9 mouse cellular contexts compared by ENCODE assay signal in the genomic region with DNA sequence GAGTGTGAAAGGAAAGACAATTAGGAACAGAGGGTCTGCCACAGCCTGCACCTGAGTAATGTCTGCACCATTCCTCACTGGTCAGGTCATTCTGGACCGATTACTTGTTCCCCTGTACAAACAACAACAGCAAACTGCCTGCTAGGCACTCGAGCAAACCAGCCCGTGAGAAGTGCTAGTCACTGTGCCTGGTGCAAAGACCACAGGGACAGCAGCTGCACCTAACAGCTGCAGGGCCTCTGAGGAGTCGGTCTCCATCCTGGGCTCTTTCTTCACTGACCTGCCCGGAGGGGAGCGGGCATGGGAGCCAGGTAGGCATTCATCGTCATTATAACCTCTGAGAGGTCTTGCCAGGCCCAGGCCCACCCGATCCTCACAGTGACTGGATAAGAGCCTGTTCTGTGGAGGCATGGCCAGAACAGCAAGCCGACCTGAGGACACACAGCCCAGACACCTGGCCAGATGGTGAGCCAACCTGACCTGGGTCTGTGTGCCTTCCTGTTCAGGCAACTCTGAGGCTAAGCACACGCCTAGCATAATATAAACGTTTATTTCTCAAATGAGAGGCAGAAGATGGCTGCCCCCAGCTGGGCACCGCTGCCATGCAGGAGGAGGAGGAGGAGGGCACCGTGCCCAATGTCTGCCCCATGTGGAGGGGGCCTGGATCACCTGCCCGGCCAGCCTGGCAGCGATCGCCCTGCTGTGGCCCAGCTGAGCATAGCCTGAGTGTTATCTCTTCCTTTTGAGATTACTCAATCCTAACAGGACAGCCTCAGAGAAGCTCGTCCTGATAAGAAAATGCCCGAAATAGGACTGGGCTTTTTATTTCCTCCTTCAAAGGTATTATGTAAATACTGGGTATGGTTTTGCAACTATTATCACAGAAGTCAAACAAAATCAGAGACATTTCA. TPM values are rescaled to one million over a fixed set of nuclear protein-coding genes. Genes with fewer than 3 reads are reported as not detected.
DNase-seq lines count a peak whose midpoint lies in the region; ATAC-seq and TF ChIP-seq lines count a peak whose summit lies in the region.
"Had no signal": no experiment of that assay in that cellular context is flagged by ENCODE, and none has a peak within 500 bp of the region (broad histone marks: within the 10 kb centered on the region; RNA-seq: fewer than 3 reads in every experiment).

No protein-coding gene starts in this region.

- peak overlapping the region; percentile 35 for H3K4me2 ChIP-seq in heart, embryonic 12.5 days
- H3K4me2 ChIP-seq in lung, postnatal 0 days (replicated peaks; ENCODE audit: low read depth, low read length) = peak overlapping the region; percentile 41
- no peak overlapping the region for H3K4me2 ChIP-seq in forebrain, embryonic 13.5 days

- no peaks in the 10 kb centered on the region for H3K9me3 ChIP-seq in heart, embryonic 12.5 days (replicated peaks)
- H3K9me3 ChIP-seq in lung, postnatal 0 days (ENCODE audit: low read length) = no peaks in the 10 kb centered on the region
- H3K9me3 ChIP-seq in forebrain, embryonic 13.5 days (replicated peaks) = no peaks in the 10 kb centered on the region

- TF ChIP-seq CTCF in lung, postnatal 0 days (IDR thresholded peaks at IDR 0.05) = peak; percentile 24; the same call in 1 of the 2 replicates

- TF ChIP-seq EP300 in lung, postnatal 0 days (IDR thresholded peaks at IDR 0.05) = peak; percentile 40; the same call in 1 of the 2 replicates

- H3K4me1 ChIP-seq in heart, embryonic 12.5 days (replicated peaks) = peaks cover 80% of the 10 kb centered on the region
- H3K4me1 ChIP-seq in lung, postnatal 0 days (ENCODE audit: insufficient read depth, low read depth, low read length) = peaks cover 5% of the 10 kb centered on the region
- H3K4me1 ChIP-seq in forebrain, embryonic 13.5 days = peaks cover 18% of the 10 kb centered on the region

- H3K27me3 ChIP-seq in heart, embryonic 12.5 days (replicated peaks) = no peaks in the 10 kb centered on the region
- no peaks in the 10 kb centered on the region for H3K27me3 ChIP-seq in lung, postnatal 0 days (replicated peaks; ENCODE audit: insufficient read depth, low read length)
- no peaks in the 10 kb centered on the region for H3K27me3 ChIP-seq in forebrain, embryonic 13.5 days

- no peak overlapping the region for H3K4me3 ChIP-seq in heart, embryonic 12.5 days
- H3K4me3 ChIP-seq in lung, postnatal 0 days (ENCODE audit: low read depth, low read length) = no peak overlapping the region
- no peak overlapping the region for H3K4me3 ChIP-seq in forebrain, embryonic 13.5 days

- WGBS in heart, embryonic 12.5 days = 46% methylated on average over 18 of the region's 18 CpGs
- whole genome bisulfite sequencing in lung, postnatal 0 days = 32% methylated on average over 18 of the region's 18 CpGs
- WGBS in forebrain, embryonic 13.5 days = 87% methylated on average over 18 of the region's 18 CpGs

- H3K9ac ChIP-seq in heart, embryonic 12.5 days = peak overlapping the region; percentile 29; the same call in 1 of the 2 replicates
- no peak overlapping the region for H3K9ac ChIP-seq in lung, postnatal 0 days (replicated peaks; ENCODE audit: low read depth)
- no peak overlapping the region for H3K9ac ChIP-seq in forebrain, embryonic 13.5 days

- H3K27ac ChIP-seq in heart, embryonic 12.5 days (ENCODE audit: poor library complexity, severe bottlenecking) = no peak overlapping the region; the same call in 1 of the 2 replicates
- H3K27ac ChIP-seq in lung, postnatal 0 days (ENCODE audit: low read length) = peak overlapping the region; percentile 34
- H3K27ac ChIP-seq in forebrain, embryonic 13.5 days = no peak overlapping the region

- DNase-seq in urinary bladder, postnatal 14 days (ENCODE audit: low spot score) = peak; percentile 33
- DNase-seq in urinary bladder, adult 2 months (ENCODE audit: low spot score) = no peak
- peak; percentile 65 for DNase-seq in lung, postnatal 0 days (ENCODE audit: low spot score)
- DNase-seq in right cerebral cortex, postnatal 25 days = no peak
- no peak for DNase-seq in thymus, postnatal 25 days
- DNase-seq: kidney, adult 18-20 months; thymus, postnatal 4 days had no signal

- ATAC-seq in heart, embryonic 12.5 days (ENCODE audit: insufficient number of reproducible peaks, low FRiP score) = no peak
- peak; percentile 41 for ATAC-seq in lung, postnatal 0 days
- no peak for ATAC-seq in forebrain, embryonic 13.5 days

- no peaks in the 10 kb centered on the region for H3K36me3 ChIP-seq in heart, embryonic 12.5 days
- H3K36me3 ChIP-seq in lung, postnatal 0 days (ENCODE audit: insufficient read depth, low read length) = no peaks in the 10 kb centered on the region
- peaks cover 22% of the 10 kb centered on the region for H3K36me3 ChIP-seq in forebrain, embryonic 13.5 days (ENCODE audit: poor library complexity, severe bottlenecking)

RNA-seq across cellular contexts. Expression of gene Sprtn, which starts 23.9 kb away (rescaled TPM):
- 17.2 and 17.6 TPM in 2 replicates for polyA plus RNA-seq in urinary bladder, adult 2 months (2012; rRNA removed)
- 10.4 and 10.9 TPM in 2 replicates for polyA plus RNA-seq in heart, embryonic 12.5 days (2016; fragmentation: Nextera tagmentation; extraction: Ambion mirVana)
- polyA plus RNA-seq in lung, postnatal 0 days (2015; fragmentation: Nextera tagmentation; extraction: Ambion mirVana) = 6.9 TPM in 2 replicates
- 9.6 and 9.8 TPM in 2 replicates for polyA plus RNA-seq in forebrain, embryonic 13.5 days (2015; fragmentation: Nextera tagmentation; extraction: Ambion mirVana)

RNA-seq across cellular contexts. Expression of gene Exoc8, which starts 24.1 kb away (rescaled TPM):
- 12.2 and 13.9 TPM in 2 replicates for polyA plus RNA-seq in urinary bladder, adult 2 months (2012; rRNA removed)
- 10.1 and 10.3 TPM in 2 replicates for polyA plus RNA-seq in heart, embryonic 12.5 days (2016; fragmentation: Nextera tagmentation; extraction: Ambion mirVana)
- polyA plus RNA-seq in lung, postnatal 0 days (2015; fragmentation: Nextera tagmentation; extraction: Ambion mirVana) = 7.0 and 7.7 TPM in 2 replicates
- 10.3 and 11.1 TPM in 2 replicates for polyA plus RNA-seq in forebrain, embryonic 13.5 days (2015; fragmentation: Nextera tagmentation; extraction: Ambion mirVana)

RNA-seq across cellular contexts. Expression of gene Egln1, which starts 27.5 kb away (rescaled TPM):
- 33.5 and 43.6 TPM in 2 replicates for polyA plus RNA-seq in urinary bladder, adult 2 months (2012; rRNA removed)
- polyA plus RNA-seq in heart, embryonic 12.5 days (2016; fragmentation: Nextera tagmentation; extraction: Ambion mirVana) = 16.5 and 18.6 TPM in 2 replicates
- 7.7 and 8.8 TPM in 2 replicates for polyA plus RNA-seq in lung, postnatal 0 days (2015; fragmentation: Nextera tagmentation; extraction: Ambion mirVana)
- 18.0 and 18.7 TPM in 2 replicates for polyA plus RNA-seq in forebrain, embryonic 13.5 days (2015; fragmentation: Nextera tagmentation; extraction: Ambion mirVana)

RNA-seq across cellular contexts. Expression of gene 2810004N23Rik, which starts 58.7 kb away (rescaled TPM):
- polyA plus RNA-seq in urinary bladder, adult 2 months (2012; rRNA removed) = 23.5 and 25.7 TPM in 2 replicates
- 57.1 and 59.4 TPM in 2 replicates for polyA plus RNA-seq in heart, embryonic 12.5 days (2016; fragmentation: Nextera tagmentation; extraction: Ambion mirVana)
- polyA plus RNA-seq in lung, postnatal 0 days (2015; fragmentation: Nextera tagmentation; extraction: Ambion mirVana) = 18.0 and 18.2 TPM in 2 replicates
- polyA plus RNA-seq in forebrain, embryonic 13.5 days (2015; fragmentation: Nextera tagmentation; extraction: Ambion mirVana) = 48.0 and 48.3 TPM in 2 replicates

RNA-seq across cellular contexts. Expression of gene Gnpat, which starts 58.8 kb away (rescaled TPM):
- polyA plus RNA-seq in urinary bladder, adult 2 months (2012; rRNA removed) = 91.4 and 95.2 TPM in 2 replicates
- 109 and 116 TPM in 2 replicates for polyA plus RNA-seq in heart, embryonic 12.5 days (2016; fragmentation: Nextera tagmentation; extraction: Ambion mirVana)
- 67.8 and 71.5 TPM in 2 replicates for polyA plus RNA-seq in lung, postnatal 0 days (2015; fragmentation: Nextera tagmentation; extraction: Ambion mirVana)
- polyA plus RNA-seq in forebrain, embryonic 13.5 days (2015; fragmentation: Nextera tagmentation; extraction: Ambion mirVana) = 100 and 110 TPM in 2 replicates

Comparison
In these comparisons a context has a peak if more than half of its experiments do, and no peak if none do; other contexts are left out.
1. DNase-seq: peak in urinary bladder, postnatal 14 days (single experiment) and lung, postnatal 0 days (single experiment); none in urinary bladder, adult 2 months (single experiment), right cerebral cortex, postnatal 25 days (single experiment) and thymus, postnatal 25 days (single experiment).